Mouse (Mus musculus) neural tube, embryonic 12.5 days (tissue): ENCODE data around the gene Mdm2. TPM values are rescaled to one million over a fixed set of nuclear protein-coding genes. Genes with fewer than 3 reads are reported as not detected.
"Not testable (repeated sequence)": the region's sequence is repeated elsewhere in the genome, so short reads cannot be mapped to it uniquely, and the experiment has no call there.

Source experiments
- ATAC-seq: fragments of 200-750 bp; cut with Nextera tagmentation; 2 replicates; pipeline ENCODE4 v1.8.0; 2017; ENCODE audit warnings: low read depth, mild to moderate bottlenecking, moderate TSS enrichment, moderate library complexity; ENCODE audit not compliant: low FRiP score
- H3K27ac ChIP-seq: fragments of 300-500 bp; sonication (generic); 2 replicates; pipeline ENCODE4 v1.5.1; 2016
- H3K27me3 ChIP-seq: fragments of 300-500 bp; sonication (generic); replicated peaks from 2 replicates; pipeline ENCODE4 v1.6.1; 2016; ENCODE audit warnings: mild to moderate bottlenecking
- H3K36me3 ChIP-seq: fragments of 300-500 bp; sonication (generic); 2 replicates; pipeline ENCODE4 v1.6.1; 2016; ENCODE audit warnings: mild to moderate bottlenecking
- H3K4me1 ChIP-seq: fragments of 300-500 bp; sonication (generic); 2 replicates; pipeline ENCODE4 v1.6.1; 2016
- H3K4me2 ChIP-seq: fragments of 300-500 bp; sonication (generic); replicated peaks from 2 replicates; pipeline ENCODE4 v1.6.1; 2016; ENCODE audit warnings: mild to moderate bottlenecking
- H3K4me3 ChIP-seq: fragments of 300-500 bp; sonication (generic); 2 replicates; pipeline ENCODE4 v1.5.1; 2016
- H3K9ac ChIP-seq: fragments of 300-500 bp; sonication (generic); 2 replicates; pipeline ENCODE4 v1.6.1; 2016; ENCODE audit warnings: mild to moderate bottlenecking
- H3K9me3 ChIP-seq: fragments of 300-500 bp; sonication (generic); 2 replicates; pipeline ENCODE4 v1.6.1; 2016; ENCODE audit warnings: mild to moderate bottlenecking
- WGBS: fragments of 180-500 bp; shearing (Covaris S2); methylation state at CpG from one replicate; pipeline ENCODE4 v1.1.7; 2016; 5-methylcytosine and 5-hydroxymethylcytosine counted together
- polyA plus RNA-seq: library from polyadenylated mRNA; unstranded; fragments of >200 nt; fragmentation: Nextera tagmentation; extraction: Ambion mirVana; gene quantifications from 2 replicates; pipeline ENCODE4 v1.2.1, GENCODE M21; 2016

The Mdm2 gene
- polyA plus RNA-seq, 1 experiment from 2014 or later: 74.4 TPM

DNA sequence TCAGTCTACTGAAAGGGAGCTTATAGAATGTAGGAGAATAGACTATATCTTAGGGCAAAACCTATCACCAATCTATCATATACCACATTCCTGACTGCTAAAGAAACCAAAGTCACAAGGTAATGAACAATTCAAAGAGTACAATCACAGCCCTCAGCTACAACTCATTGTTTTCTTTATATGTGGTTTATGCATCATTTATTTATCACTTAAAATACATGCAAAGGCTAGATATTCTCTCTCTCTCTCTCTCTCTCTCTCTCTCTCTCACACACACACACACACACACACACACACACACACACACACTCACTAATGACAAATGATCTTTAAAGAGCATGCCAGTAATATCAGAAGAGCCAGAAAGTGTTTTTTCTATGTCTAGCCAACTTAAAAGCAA lies 4.8 kb downstream of the Mdm2 start:
- H3K9me3 ChIP-seq: no peaks in the 10 kb centered on the region
- H3K27ac ChIP-seq: no peak overlapping the region
- no peak overlapping the region for H3K9ac ChIP-seq
- no peaks in the 10 kb centered on the region for H3K27me3 ChIP-seq
- H3K4me1 ChIP-seq: peaks cover 13% of the 10 kb centered on the region
- ATAC-seq: no peak
- H3K36me3 ChIP-seq: peaks cover 66% of the 10 kb centered on the region
- H3K4me3 ChIP-seq: no peak overlapping the region
- no peak overlapping the region for H3K4me2 ChIP-seq

DNA sequence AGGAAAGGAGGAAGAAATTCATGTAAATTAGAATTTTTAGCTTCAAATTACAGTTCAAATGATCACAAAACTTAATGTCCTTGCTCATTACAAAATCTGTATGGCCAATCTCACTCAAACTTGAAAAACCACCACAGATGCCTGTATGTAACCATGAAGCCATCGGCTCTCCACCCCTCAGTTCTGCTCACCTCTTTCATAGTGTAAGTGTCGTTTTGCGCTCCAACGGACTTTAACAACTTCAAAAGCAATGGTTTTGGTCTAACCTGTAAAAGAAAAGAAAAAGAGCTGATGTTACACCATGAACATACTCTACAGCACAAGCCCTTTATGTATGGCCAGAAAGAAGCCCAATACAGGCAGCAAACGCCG lies 5.6 kb downstream of the Mdm2 start:
- no peak for ATAC-seq
- Histone ChIP-seq H3K9ac (no peak overlapping the region), H3K4me2 (no peak overlapping the region), H3K4me1 (peaks cover 13% of the 10 kb centered on the region), H3K27me3 (no peaks in the 10 kb centered on the region), H3K36me3 (peaks cover 74% of the 10 kb centered on the region), H3K9me3 (no peaks in the 10 kb centered on the region), H3K27ac (no peak overlapping the region), H3K4me3 (no peak overlapping the region)
- WGBS: 96% methylated on average over 6 of the region's 6 CpGs

DNA sequence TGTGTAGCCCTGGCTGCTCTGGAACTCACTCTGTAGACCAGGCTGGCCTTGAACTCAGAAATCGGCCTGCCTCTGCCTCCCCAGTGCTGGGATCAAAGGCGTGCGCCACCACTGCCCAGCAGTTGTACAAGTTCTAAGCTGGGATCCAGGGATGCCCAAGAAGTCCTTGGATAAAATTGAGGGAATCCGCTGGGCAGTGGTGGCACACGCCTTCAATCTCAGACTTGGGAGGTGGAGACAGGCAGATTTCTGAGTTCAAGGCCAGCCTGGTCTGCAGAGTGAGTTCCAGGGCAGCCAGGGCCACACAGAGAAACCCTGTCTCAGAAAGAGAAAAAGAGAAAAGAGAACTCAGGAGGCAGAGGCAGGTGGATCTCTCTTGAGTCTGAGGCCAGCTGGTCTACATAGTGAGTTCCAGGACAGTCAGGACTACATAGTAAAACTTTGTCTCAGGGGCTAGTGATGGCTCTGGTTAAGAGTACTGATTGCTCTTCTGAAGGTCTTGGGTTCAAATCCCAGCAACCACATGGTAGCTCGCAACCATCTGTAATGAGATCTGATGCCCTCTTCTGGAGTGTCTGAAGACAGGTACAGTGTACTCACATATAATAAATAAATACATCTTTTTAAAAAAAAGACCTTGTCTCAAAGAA lies 6.1 kb downstream of the Mdm2 start:
- WGBS: 98% methylated on average over 6 of the region's 6 CpGs
- not testable (repeated sequence) for H3K9me3 ChIP-seq, H3K4me2 ChIP-seq, H3K4me3 ChIP-seq, H3K27ac ChIP-seq, H3K27me3 ChIP-seq, ATAC-seq, H3K9ac ChIP-seq
- H3K36me3 ChIP-seq: peaks cover 79% of the 10 kb centered on the region
- peaks cover 12% of the 10 kb centered on the region for H3K4me1 ChIP-seq

DNA sequence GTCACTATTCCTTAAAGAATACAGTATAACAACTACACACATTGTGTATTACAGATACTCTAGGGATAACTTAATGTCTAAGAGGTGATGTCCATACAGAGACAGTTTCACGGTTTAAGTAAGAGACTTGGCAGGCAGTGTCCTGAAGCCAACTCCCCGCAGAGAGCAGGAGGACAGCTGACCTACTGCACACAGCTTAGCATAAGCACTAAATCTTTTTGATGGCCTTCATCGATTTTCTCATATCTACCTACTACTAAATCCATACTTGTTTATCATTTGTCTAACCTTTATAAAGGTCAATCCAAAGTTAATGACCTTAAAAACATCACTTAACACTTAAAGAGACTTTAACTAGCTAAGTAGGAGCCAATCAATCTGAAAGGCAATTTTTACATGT lies 7.1 kb downstream of the Mdm2 start:
- Histone ChIP-seq H3K9me3 (no peaks in the 10 kb centered on the region), H3K36me3 (peaks cover 85% of the 10 kb centered on the region), H3K4me1 (peaks cover 3% of the 10 kb centered on the region; the same call in 1 of the 2 replicates), H3K27me3 (no peaks in the 10 kb centered on the region), H3K9ac (no peak overlapping the region), H3K4me3 (no peak overlapping the region), H3K4me2 (no peak overlapping the region), H3K27ac (no peak overlapping the region)
- WGBS: 94% methylated on average over 3 of the region's 3 CpGs
- ATAC-seq: no peak

DNA sequence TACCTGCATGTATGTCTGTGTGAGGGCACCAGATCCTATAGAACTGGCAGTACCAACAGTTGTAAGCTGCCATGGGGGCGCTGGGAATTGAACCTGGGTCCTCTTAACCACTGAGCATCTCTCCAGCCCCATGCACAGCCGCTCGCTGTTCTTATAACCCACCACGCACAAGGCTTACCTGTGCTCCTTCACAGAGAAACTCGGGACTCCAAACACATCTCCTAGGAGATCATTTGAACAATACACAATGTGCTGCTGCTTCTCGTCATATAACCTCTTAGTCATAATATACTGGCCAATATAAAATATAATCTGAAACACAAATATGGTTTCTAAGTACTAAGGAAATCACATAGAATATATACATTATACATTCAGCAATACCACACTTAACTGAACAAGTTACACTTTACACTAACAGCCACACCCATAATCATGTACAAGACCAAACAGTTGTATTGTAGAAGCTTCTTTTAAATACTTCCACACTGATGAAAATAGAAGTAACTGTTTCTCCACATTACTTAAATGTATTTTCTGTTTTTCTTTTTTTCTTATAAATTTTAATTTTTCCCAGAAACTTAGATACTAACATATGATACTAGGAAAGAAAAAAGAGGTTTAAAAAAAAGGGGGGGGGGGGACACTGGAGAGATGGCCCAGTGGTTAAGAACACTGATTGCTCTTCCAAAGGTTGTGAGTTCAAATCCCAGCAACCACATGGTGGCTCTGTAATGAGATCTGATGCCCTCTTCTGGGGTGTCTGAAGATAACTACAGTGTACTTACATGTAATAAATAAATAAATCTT lies 8.3 kb downstream of the Mdm2 start:
- 96% methylated on average over 6 of the region's 6 CpGs for WGBS
- no peak overlapping the region for H3K27ac ChIP-seq
- peaks cover 3% of the 10 kb centered on the region; the same call in 1 of the 2 replicates for H3K4me1 ChIP-seq
- H3K9ac ChIP-seq: no peak overlapping the region
- H3K4me3 ChIP-seq: no peak overlapping the region
- H3K9me3 ChIP-seq: no peaks in the 10 kb centered on the region
- no peak for ATAC-seq
- no peak overlapping the region for H3K4me2 ChIP-seq
- H3K27me3 ChIP-seq: no peaks in the 10 kb centered on the region
- H3K36me3 ChIP-seq: peaks cover 90% of the 10 kb centered on the region

DNA sequence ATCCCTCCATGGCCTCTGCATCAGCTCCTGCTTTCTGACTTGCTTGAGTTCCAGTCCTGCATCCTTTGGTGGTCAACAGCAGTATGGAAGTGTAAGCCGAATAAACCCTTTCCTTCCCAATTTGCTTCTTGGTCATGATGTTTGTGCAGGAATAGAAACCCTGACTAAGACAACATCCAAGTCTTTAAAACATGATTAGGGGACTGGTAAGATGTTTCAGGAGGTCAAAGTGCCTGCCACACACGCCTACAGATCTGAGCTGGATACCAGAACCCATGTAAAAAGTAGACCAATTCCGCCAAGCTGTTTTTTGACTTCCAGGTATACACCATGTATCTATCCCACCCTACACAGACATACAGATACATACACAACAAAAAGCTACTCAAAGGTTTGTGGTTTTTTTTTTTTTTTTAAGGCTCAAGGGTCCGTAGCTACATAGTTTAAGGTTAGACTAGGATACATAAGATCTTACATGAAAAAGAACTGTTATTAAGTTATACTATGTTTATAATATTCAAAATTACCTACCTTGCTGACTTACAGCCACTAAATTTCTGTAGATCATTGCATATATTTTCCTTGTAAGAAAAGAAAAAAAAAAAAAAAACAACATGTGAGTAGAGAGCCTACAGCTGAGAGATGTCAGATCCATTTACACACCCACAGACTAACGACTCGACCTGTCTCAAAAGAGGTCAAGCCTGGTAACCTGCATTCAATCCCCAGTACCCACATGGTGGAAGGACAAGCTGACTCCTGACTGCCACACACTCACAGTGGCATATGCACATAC lies 9.3 kb downstream of the Mdm2 start:
- Histone ChIP-seq H3K9ac (no peak overlapping the region), H3K36me3 (peaks cover 90% of the 10 kb centered on the region), H3K27me3 (no peaks in the 10 kb centered on the region), H3K27ac (no peak overlapping the region), H3K4me3 (no peak overlapping the region), H3K9me3 (no peaks in the 10 kb centered on the region), H3K4me2 (no peak overlapping the region), H3K4me1 (no peaks in the 10 kb centered on the region)
- WGBS: 91% methylated on average over 6 of the region's 6 CpGs
- no peak for ATAC-seq

DNA sequence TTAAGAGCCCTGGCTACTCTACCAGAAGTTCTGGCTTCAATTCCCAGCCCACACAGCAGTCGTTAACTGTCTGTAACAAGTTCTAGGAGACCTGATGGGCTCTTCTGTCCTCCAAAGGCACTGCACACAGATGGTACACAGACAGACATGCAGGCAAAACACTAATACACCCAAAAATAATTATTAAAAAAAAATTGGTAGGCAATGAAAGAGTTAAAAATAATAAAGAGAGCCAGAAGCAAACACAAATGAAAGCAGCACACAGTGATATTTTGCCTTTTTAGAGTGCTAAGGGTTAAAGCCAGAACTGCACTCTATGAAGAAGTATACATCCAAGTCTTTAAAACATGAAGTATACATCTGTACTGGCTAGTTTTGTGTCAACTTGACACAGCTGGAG lies 10.1 kb downstream of the Mdm2 start:
- no peaks in the 10 kb centered on the region for H3K9me3 ChIP-seq
- no peak overlapping the region for H3K4me3 ChIP-seq
- H3K4me2 ChIP-seq: no peak overlapping the region
- no peak overlapping the region for H3K9ac ChIP-seq
- no peak for ATAC-seq
- no peak overlapping the region for H3K27ac ChIP-seq
- H3K36me3 ChIP-seq: peaks cover 94% of the 10 kb centered on the region
- H3K27me3 ChIP-seq: no peaks in the 10 kb centered on the region
- no peaks in the 10 kb centered on the region for H3K4me1 ChIP-seq
- WGBS: 88% methylated on average over 1 of the region's 1 CpGs

DNA sequence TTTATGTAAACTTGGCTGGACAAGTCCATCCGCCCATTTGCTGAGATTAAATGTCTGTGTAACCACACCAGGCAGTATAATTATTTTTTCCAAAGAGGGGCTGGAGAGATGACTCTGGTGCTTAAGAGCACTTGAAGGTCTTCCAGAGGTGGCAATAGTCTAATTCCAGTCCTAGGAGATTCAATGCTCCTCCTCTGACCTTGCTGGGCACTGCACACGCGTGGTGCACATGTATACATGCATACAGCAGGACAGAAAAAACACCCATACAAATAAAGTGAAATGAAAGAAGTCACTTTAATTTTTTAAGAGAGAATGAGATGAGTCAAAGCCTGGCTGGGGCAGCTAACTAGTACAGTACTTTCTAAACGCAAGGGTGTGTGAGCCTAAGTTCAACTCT lies 10.6 kb downstream of the Mdm2 start:
- peaks cover 94% of the 10 kb centered on the region for H3K36me3 ChIP-seq
- H3K27me3 ChIP-seq: no peaks in the 10 kb centered on the region
- H3K4me3 ChIP-seq: no peak overlapping the region
- no peak for ATAC-seq
- H3K9me3 ChIP-seq: no peaks in the 10 kb centered on the region
- no peak overlapping the region for H3K4me2 ChIP-seq
- H3K4me1 ChIP-seq: no peaks in the 10 kb centered on the region
- H3K9ac ChIP-seq: no peak overlapping the region
- WGBS: 92% methylated on average over 4 of the region's 4 CpGs
- no peak overlapping the region for H3K27ac ChIP-seq

DNA sequence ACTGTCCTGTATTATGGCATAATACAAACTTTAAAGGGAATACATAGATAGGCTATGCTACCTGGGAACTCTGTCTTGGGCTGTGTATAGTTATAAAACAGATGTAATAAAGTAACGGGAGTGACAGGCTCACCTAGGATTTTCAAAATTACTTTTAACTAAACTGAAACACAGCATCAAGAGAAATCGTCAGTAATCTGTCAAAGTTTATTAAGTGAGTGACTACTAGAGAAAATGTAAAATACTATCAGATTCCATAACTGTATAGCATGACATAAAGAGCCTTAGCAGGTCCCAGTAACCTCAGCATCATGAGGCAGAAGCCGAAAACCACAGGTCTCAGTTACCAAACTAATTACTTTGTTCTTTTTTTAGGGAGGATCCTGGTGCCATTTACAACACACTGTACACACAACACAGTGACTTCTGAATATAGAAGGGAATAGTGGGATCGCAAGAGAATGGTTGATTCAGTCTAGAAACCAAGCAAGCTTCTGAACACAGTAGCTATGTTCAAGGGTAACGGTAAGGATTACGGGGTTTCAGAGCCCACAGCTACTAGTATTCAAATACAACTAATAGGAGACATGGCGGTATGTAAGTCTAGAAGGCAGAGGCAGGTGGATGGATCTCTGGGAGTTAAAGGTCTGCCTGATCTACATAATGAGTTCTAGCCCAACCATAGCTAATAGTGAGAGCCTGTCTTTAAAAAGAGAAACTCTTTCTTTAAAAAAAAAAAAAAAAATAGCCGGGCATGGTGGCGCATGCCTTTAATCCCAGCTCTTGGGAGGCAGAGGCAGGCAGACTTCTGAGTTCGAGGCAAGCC lies 12.0 kb downstream of the Mdm2 start:
- Histone ChIP-seq H3K4me2 (no peak overlapping the region), H3K27me3 (no peaks in the 10 kb centered on the region), H3K27ac (no peak overlapping the region), H3K9ac (no peak overlapping the region), H3K4me1 (no peaks in the 10 kb centered on the region), H3K4me3 (no peak overlapping the region), H3K9me3 (no peaks in the 10 kb centered on the region), H3K36me3 (peaks cover 93% of the 10 kb centered on the region)
- ATAC-seq: no peak
- 97% methylated on average over 10 of the region's 10 CpGs for WGBS

DNA sequence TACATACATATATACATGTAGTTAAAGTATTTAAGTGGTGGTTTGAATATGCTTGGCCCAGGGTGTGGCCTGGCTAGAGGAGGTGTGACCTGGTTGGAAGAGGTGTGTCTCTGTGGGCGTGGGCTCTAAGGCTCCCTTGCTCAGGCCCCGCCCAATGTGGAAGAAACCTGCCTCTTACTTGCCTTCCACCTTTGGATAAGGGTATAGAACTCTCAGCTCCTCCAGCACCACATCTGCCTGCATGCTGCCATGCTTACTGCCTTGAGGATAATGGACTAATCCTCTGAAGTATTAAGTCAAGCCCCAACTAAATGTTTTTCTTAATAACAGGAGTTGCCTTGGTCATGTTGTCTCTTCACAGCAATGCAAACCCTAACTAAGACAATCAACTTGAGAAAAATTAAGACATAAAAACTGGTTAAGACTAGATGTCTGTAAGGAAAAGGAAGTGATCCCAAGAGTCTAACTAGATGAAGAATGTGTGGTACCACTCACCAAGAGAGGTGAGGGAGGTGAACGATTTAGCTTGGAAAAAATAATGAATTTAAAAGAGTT lies 12.9 kb downstream of the Mdm2 start:
- H3K4me1 ChIP-seq: no peaks in the 10 kb centered on the region
- no peak overlapping the region for H3K27ac ChIP-seq
- WGBS: 95% methylated on average over 3 of the region's 3 CpGs
- no peak for ATAC-seq
- H3K9ac ChIP-seq: no peak overlapping the region
- no peaks in the 10 kb centered on the region for H3K9me3 ChIP-seq
- peaks cover 89% of the 10 kb centered on the region for H3K36me3 ChIP-seq
- H3K4me2 ChIP-seq: no peak overlapping the region
- H3K4me3 ChIP-seq: no peak overlapping the region
- H3K27me3 ChIP-seq: no peaks in the 10 kb centered on the region

DNA sequence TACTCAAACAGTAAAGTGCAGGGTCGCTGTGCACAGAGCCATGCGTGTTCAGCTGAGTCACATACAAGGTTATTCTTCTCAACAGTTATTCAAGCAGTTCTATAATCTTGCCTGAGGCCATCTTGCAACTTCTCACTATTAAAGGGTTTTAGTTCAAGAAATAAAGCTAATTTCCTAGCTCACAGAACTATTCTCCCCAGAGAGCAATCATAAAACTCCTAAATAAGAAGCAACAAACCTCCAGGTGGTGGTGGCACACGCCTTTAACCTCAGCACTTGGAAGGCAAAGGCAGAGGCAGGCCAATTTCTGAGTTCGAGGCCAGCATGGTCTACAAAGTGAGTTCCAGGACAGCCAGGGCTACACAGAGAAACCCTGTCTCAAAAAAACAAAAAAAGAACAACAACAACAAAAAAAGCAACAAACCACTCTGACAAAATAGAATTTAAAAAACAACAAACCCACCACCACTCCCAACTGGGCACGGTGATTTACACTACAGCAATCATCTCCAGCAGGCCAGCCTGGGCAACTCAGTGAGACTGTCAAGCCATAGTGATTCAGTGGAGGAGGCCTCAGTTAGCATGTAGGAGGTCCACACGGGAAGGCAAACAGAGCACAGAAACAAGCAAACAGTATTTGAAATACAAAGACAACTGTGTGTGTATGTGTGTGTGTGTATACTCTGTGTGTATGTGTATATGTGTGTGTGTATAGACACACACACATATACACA lies 13.6 kb downstream of the Mdm2 start:
- ATAC-seq: no peak

More for the DNA sequence above, 13.6 kb downstream of the Mdm2 start:
- no peak overlapping the region for H3K4me2 ChIP-seq
- no peak overlapping the region for H3K4me3 ChIP-seq
- H3K36me3 ChIP-seq: peaks cover 90% of the 10 kb centered on the region
- H3K4me1 ChIP-seq: no peaks in the 10 kb centered on the region
- no peaks in the 10 kb centered on the region for H3K9me3 ChIP-seq
- no peak overlapping the region for H3K9ac ChIP-seq
- no peak overlapping the region for H3K27ac ChIP-seq
- no peaks in the 10 kb centered on the region for H3K27me3 ChIP-seq
- 93% methylated on average over 6 of the region's 6 CpGs for WGBS
